Mouse (Mus musculus) adrenal gland, postnatal 10 days (tissue): ENCODE data around the gene Hadha. TPM values are rescaled to one million over a fixed set of nuclear protein-coding genes. Genes with fewer than 3 reads are reported as not detected.

ENCODE experiments used
- DNase-seq: peaks from one replicate; pipeline ENCODE4 v3.0.0; 2021; ENCODE audit warnings: mixed read lengths
- total RNA-seq, 2 experiments: library from RNA; stranded (reverse); gene quantifications; 2 replicates each; pipeline ENCODE4 v1.2.3; 2021

The Hadha gene
- total RNA-seq, 2 experiments from 2014 or later = 921 to 997 TPM

DNA sequence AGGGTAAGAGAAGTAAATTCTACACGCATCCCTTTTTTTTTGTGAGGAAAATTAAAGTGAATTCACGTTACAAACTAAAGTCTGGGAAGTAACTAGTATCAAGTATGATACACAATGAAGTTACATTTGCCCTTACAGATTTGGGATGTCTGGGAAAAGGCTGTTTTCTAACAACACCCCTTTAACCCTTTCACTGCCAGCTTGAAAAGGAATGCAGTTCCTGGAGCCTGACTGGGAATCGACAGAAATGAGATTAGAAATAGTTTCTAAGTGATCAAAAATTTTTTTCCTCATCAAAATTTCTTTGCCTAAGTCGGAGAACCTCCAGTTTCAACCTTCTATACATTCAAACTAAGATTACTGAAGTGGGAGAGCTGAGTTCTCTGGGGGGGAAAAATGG is 949 bp downstream of the Hadha start:
- no peak for DNase-seq

- no peak for DNase-seq
These were observed 1.7 kb downstream of the Hadha start for GRCm38 (mm10) chr5:30153222-30153621.

- DNase-seq = no peak
These were observed 2.5 kb downstream of the Hadha start for GRCm38 (mm10) chr5:30152413-30152812.

DNA sequence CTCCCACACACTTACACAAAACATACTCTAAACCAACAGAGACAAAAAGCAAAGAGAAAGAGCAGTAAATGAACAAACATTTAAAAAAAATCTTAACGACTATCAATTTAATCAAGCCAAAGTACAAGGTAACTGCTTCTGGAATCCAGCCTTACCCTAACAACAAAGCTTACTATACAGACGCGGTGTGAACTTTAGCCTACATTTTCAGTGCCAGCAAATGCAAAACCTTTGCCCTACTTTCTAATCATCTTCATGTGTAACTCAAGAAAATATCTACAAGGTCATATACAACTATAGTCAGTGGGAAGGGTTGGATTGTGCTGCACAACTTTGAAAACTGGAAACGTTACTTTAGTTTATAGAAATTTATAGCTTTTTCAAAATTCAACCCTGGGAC is 3.0 kb downstream of the Hadha start:
- peak; percentile 57 for DNase-seq

GRCm38 (mm10) chr5:30148133-30148920 is 6.6 kb downstream of the Hadha start:
- no peak for DNase-seq

- DNase-seq = peak; percentile 47
These were observed 8.4 kb downstream of the Hadha start for GRCm38 (mm10) chr5:30146526-30146925.

DNA sequence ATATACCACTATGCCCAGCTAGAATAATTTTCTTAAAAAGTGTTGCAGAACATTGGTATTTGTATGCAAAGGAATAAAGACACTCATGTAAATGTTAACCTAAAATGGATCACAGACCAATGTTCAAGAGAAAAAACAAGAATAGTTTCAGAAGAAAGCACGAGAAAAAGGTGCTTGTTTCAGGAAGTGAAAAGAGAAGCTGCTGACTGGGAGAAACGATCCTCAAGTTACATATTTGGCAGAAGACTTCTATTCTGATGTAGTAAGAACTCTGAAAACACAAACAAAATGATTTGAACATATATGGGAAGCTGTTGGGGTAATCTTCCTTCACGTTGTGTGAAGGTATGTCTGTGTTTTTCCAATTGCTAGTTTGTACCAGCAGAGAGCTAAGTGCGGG is 16.8 kb downstream of the Hadha start:
- DNase-seq = no peak

DNA sequence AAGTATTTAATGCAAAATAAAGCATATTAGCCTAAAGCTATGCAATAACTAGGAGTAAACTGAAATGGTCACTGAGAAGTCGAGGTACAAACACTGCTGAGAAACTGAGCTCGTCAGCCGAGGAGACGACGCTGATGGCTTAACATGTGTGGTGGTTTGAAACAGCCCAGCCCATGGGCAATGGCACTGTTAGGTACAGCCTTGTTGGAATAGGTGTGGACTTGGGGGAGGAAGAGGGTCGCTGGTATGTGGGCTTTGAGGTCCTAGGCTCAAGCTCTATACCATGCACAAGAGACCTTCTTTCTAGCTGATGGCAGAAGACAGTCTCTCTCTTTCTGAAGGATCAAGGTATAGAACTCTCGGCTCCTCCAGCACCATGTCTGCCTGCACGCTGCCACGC is 17.7 kb downstream of the Hadha start:
- DNase-seq = no peak

GRCm38 (mm10) chr5:30135711-30136231 is 19.2 kb downstream of the Hadha start:
- DNase-seq = peak; percentile 62

- no peak for DNase-seq
These were observed 22.8 kb downstream of the Hadha start for GRCm38 (mm10) chr5:30132173-30132572.

- no peak for DNase-seq
These were observed 23.7 kb downstream of the Hadha start for GRCm38 (mm10) chr5:30131246-30131645.

- DNase-seq = no peak
These were observed 26.3 kb downstream of the Hadha start for GRCm38 (mm10) chr5:30128680-30129079.

DNA sequence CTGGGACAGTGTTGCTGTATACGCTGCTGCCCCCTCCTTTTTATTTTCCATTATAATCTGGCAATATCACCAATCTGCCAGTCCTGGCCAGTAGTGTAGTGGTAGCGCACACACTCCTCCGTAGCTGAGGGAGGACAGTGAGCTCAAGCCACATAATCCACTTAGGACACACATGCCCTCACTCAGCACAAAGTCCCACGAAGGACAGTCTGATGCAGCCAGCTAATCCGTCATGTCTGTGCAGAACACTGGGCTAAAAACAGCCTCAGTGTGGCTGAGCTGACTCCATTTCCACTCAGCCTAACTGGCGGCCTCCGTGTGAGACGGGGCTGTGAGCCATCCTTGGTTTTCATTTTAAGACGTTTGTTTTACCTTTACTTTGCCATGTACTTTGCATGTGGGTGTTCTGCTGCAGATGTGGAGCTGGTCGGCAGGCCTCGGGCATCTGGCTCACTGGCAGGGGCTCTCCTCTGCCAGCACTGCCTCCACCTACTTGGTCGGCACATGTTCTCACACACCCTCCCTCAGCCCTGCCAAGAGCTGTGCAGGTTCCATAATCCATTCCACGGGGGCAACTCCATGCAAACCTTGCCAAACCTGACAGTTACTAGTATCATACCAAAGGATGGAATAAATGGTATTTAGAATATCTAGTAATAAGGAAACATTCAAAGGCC is 26.9 kb downstream of the Hadha start:
- DNase-seq = no peak

DNA sequence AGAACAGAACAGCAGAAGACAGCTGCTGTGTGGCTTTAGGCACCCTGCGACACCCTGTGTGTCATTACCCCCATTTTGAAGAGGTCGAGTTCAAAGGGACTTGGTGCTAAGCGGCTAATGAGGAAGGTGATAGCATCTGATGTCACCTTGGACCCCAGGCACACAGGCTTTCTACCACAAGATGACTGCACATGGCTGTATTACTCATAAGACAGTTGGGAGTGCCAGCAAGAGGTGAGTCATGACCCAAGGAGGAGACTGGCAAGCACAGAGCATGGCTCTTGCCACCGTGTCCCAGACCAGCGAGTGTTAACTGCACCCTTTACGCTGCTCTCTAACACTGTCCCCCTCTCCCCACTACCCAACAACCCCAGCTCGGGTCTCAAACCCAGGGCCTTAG is 28.2 kb downstream of the Hadha start:
- peak; percentile 46 for DNase-seq

DNA sequence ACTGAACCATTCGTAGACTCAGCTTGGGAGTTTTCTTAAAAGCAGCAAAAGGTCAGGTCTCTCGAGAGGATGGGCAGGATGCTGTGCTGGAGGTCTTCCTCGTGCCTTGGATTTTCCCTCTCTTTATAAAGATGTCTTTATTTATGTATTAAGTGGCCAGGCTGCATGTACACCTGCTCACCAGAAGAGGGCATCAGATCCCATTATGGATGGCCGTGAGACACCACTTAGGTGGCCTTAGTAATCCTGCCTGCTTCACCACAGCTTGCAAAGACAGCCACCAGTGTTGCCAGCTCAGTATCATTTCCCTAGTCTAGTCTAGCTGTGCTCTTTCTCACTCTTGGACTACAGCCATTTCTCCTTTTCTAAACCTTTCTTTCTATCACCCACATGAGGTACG is 29.4 kb downstream of the Hadha start:
- DNase-seq = no peak

- DNase-seq = no peak
These were observed 32.5 kb downstream of the Hadha start for GRCm38 (mm10) chr5:30122481-30122880.

- DNase-seq = no peak
These were observed 34.9 kb downstream of the Hadha start for GRCm38 (mm10) chr5:30120106-30120505.

DNA sequence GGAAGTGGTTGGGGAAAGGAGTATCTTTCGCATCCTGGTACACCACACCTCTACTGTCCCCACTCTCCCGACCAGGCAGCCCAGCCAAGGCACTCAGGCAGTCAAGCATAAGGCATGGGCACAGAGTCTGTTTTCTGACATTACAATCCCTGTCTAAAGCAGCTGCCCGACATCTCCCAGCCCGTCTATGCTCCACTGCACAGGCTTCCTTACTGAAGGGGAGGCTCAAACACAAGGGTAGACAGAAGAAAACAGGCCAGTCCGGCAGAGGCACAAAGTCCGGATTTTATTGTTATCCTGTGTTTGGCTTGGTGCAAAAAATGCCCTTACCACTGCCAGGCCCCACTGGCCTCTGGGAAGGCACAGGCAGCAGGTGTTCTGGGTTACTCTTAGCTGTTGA is 35.8 kb downstream of the Hadha start:
- DNase-seq = no peak

GRCm38 (mm10) chr5:30118018-30118417 is 36.9 kb downstream of the Hadha start:
- DNase-seq = no peak

DNA sequence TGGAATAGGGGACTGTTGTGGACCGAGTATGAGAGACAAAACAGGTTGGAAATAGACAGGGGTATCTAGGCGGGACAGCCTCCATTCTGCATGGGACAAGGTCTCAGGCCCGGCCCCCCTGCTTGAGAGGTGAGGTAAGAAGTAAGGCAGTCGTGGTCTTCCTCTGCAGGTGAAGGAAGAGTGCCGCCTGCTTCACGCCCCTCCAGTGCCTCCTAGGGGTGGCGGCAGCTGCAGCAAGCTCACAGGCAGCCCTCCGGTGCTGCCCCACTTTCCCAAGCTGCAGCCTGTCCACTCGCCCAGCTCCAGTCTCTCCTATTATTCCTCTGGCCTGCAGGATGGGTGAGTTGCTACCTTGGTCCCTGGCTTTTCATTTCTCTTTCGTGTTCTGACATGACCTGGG is 39.2 kb downstream of the Hadha start:
- no peak for DNase-seq

DNA sequence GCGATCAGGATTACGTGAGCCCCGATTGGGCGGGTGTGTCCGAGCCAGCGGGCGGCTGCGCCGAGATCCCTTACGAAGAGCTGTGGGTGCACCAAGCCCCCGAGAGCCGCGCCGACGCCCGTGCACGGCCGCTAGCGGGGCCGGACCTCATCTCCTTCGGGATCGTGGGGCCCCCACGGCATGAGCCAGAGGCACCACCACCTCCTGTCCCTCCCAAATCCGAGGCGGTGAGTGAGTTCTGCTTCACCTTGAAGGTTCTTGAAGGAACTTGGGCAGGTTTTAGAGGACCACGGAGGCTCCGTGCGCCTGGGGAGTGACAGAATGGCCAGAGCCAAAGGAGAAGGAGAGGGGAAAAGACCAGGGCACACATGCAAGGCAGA is 40.2 kb downstream of the Hadha start:
- no peak for DNase-seq

DNA sequence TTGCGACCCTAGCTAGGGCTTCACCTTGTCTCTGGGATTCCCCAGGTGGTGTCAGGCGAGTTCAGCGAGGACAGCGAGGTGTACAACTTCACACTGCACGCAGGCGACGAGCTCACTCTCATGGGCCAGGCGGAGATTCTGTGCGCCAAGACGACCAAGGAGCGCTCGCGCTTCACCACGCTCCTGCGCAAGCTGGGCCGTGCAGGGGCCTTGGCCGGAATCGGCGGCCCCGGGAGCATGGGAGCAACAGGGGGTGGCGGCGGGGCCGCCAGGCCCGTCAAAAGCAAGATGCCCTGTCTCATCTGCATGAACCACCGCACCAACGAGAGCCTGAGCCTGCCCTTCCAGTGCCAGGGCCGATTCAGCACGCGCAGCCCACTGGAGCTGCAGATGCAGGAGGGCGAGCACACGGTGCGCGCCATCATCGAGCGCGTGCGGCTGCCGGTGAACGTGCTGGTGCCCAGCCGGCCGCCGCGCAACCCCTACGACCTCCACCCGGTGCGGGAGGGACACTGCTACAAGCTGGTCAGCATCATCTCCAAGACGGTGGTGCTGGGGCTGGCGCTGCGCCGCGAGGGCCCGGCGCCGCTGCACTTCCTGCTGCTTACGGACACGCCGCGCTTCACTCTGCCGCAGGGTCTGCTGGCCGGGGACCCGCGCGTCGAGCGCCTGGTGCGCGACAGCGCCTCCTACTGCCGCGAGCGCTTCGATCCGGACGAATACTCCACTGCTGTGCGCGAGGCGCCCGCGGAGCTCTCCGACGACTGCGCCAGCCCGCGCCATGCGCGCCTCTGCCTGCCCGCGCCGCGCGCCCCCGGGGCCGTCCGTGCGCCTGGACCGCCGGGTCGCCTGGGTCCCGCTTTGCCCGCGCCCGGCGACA is 40.8 kb downstream of the Hadha start:
- DNase-seq = peak; percentile 82
